Mouse (Mus musculus) midbrain, embryonic 10.5 days (tissue): ENCODE measurements around the gene Arhgap30. TPM values are rescaled to one million over a fixed set of nuclear protein-coding genes. Genes with fewer than 3 reads are reported as not detected.
A peak's percentile ranks its signal among the peaks of the same experiment; 100 is the strongest.

Experiments used
- DNase-seq: peaks from one replicate; pipeline ENCODE4 v3.0.0-alpha.2; 2017; ENCODE audit warnings: low spot score
- H3K27ac ChIP-seq: fragments of 300-500 bp; sonication (generic); replicated peaks from 2 replicates; pipeline ENCODE4 v1.5.1; 2016; ENCODE audit warnings: mild to moderate bottlenecking
- H3K27me3 ChIP-seq: fragments of 300-500 bp; sonication (generic); 2 replicates; pipeline ENCODE4 v1.6.1; 2016; ENCODE audit warnings: low read depth, mild to moderate bottlenecking; ENCODE audit not compliant: poor library complexity, severe bottlenecking
- H3K36me3 ChIP-seq: fragments of 300-500 bp; sonication (generic); 2 replicates; pipeline ENCODE4 v1.6.1; 2016; ENCODE audit warnings: mild to moderate bottlenecking, moderate library complexity
- H3K4me1 ChIP-seq: fragments of 300-500 bp; sonication (generic); 2 replicates; pipeline ENCODE4 v1.6.1; 2016
- H3K4me3 ChIP-seq: fragments of 300-500 bp; sonication (generic); 2 replicates; pipeline ENCODE4 v1.5.1; 2016; ENCODE audit warnings: mild to moderate bottlenecking, moderate library complexity
- H3K9me3 ChIP-seq: fragments of 300-500 bp; sonication (generic); replicated peaks from 2 replicates; pipeline ENCODE4 v1.6.1; 2016; ENCODE audit warnings: mild to moderate bottlenecking
- WGBS: fragments of 180-500 bp; shearing (Covaris S2); methylation state at CpG from one replicate; pipeline ENCODE4 v1.1.7; 2016; 5-methylcytosine and 5-hydroxymethylcytosine counted together
- polyA plus RNA-seq: library from polyadenylated mRNA; unstranded; fragments of >200 nt; fragmentation: Nextera tagmentation; extraction: Ambion mirVana; gene quantifications from 2 replicates; pipeline ENCODE4 v1.2.1, GENCODE M21; 2016

Arhgap30 gene
- polyA plus RNA-seq, 1 experiment from 2014 or later, result 0.69 TPM

- 65% methylated on average over 12 of the region's 12 CpGs for WGBS
- no peaks in the 10 kb centered on the region for H3K9me3 ChIP-seq
- no peaks in the 10 kb centered on the region for H3K27me3 ChIP-seq
- no peak for DNase-seq
- H3K36me3 ChIP-seq, result peaks cover 69% of the 10 kb centered on the region
- H3K27ac ChIP-seq, result 0 out of 2 replicates have a peak overlapping the region, but pooled peaks have one; percentile 34
- H3K4me3 ChIP-seq, result no peak overlapping the region
- peaks cover 9% of the 10 kb centered on the region for H3K4me1 ChIP-seq
Observed at GRCm38 (mm10) chr1:171419291-171419882, 30.6 kb downstream of the Arhgap30 start.

- H3K27ac ChIP-seq, result 0 out of 2 replicates have a peak overlapping the region, but pooled peaks have one; percentile 34
Observed at GRCm38 (mm10) chr1:171419905-171420304, 31.2 kb downstream of the Arhgap30 start.

GRCm38 (mm10) chr1:171422504-171423095 lies 33.8 kb downstream of the Arhgap30 start:
- Histone ChIP-seq H3K4me1 (peaks cover 9% of the 10 kb centered on the region), H3K4me3 (no peak overlapping the region), H3K27ac (no peak overlapping the region), H3K27me3 (no peaks in the 10 kb centered on the region), H3K9me3 (no peaks in the 10 kb centered on the region), H3K36me3 (peaks cover 37% of the 10 kb centered on the region)
- DNase-seq, result no peak
- WGBS, result 86% methylated on average over 8 of the region's 8 CpGs

More at GRCm38 (mm10) chr1:171419905-171420304, 31.2 kb downstream of the Arhgap30 start:
- 73% methylated on average over 5 of the region's 5 CpGs for WGBS
- no peak overlapping the region for H3K4me3 ChIP-seq
- H3K9me3 ChIP-seq, result no peaks in the 10 kb centered on the region
- no peak for DNase-seq
- peaks cover 9% of the 10 kb centered on the region for H3K4me1 ChIP-seq
- H3K36me3 ChIP-seq, result peaks cover 64% of the 10 kb centered on the region
- H3K27me3 ChIP-seq, result no peaks in the 10 kb centered on the region

GRCm38 (mm10) chr1:171424638-171425037 lies 35.9 kb downstream of the Arhgap30 start:
- 81% methylated on average over 5 of the region's 5 CpGs for WGBS
- no peak overlapping the region for H3K27ac ChIP-seq
- no peaks in the 10 kb centered on the region for H3K27me3 ChIP-seq
- no peak for DNase-seq
- no peak overlapping the region for H3K4me3 ChIP-seq
- H3K36me3 ChIP-seq, result peaks cover 17% of the 10 kb centered on the region
- no peaks in the 10 kb centered on the region for H3K9me3 ChIP-seq
- H3K4me1 ChIP-seq, result peaks cover under 1% of the 10 kb centered on the region; the same call in 1 of the 2 replicates

GRCm38 (mm10) chr1:171425126-171425525 lies 36.4 kb downstream of the Arhgap30 start:
- H3K4me3 ChIP-seq, result no peak overlapping the region
- no peaks in the 10 kb centered on the region for H3K27me3 ChIP-seq
- no peak for DNase-seq
- 81% methylated on average over 4 of the region's 4 CpGs for WGBS
- peaks cover 12% of the 10 kb centered on the region for H3K36me3 ChIP-seq
- H3K9me3 ChIP-seq, result no peaks in the 10 kb centered on the region
- H3K4me1 ChIP-seq, result no peaks in the 10 kb centered on the region
- no peak overlapping the region for H3K27ac ChIP-seq

- DNase-seq, result no peak
- Histone ChIP-seq H3K9me3 (no peaks in the 10 kb centered on the region), H3K4me3 (no peak overlapping the region), H3K27ac (no peak overlapping the region), H3K4me1 (peaks cover 1% of the 10 kb centered on the region; the same call in 1 of the 2 replicates), H3K27me3 (peaks cover 19% of the 10 kb centered on the region), H3K36me3 (no peaks in the 10 kb centered on the region)
- 90% methylated on average over 5 of the region's 5 CpGs for WGBS
Observed at GRCm38 (mm10) chr1:171432158-171432557, 43.4 kb downstream of the Arhgap30 start.

- DNase-seq, result no peak
- no peaks in the 10 kb centered on the region for H3K9me3 ChIP-seq
- no peak overlapping the region for H3K4me3 ChIP-seq
- no peak overlapping the region for H3K27ac ChIP-seq
- 71% methylated on average over 7 of the region's 7 CpGs for WGBS
- H3K27me3 ChIP-seq, result peaks cover 51% of the 10 kb centered on the region
- H3K4me1 ChIP-seq, result peaks cover 22% of the 10 kb centered on the region
- no peaks in the 10 kb centered on the region for H3K36me3 ChIP-seq
Observed at GRCm38 (mm10) chr1:171435288-171435814, 46.6 kb downstream of the Arhgap30 start.

GRCm38 (mm10) chr1:171435974-171436373 lies 47.2 kb downstream of the Arhgap30 start:
- no peak for DNase-seq
- H3K27me3 ChIP-seq, result peaks cover 56% of the 10 kb centered on the region
- H3K4me3 ChIP-seq, result no peak overlapping the region
- no peaks in the 10 kb centered on the region for H3K36me3 ChIP-seq
- 76% methylated on average over 1 of the region's 1 CpGs for WGBS
- no peak overlapping the region for H3K27ac ChIP-seq
- H3K9me3 ChIP-seq, result no peaks in the 10 kb centered on the region
- peaks cover 22% of the 10 kb centered on the region for H3K4me1 ChIP-seq

- H3K36me3 ChIP-seq, result no peaks in the 10 kb centered on the region
- 0 out of 2 replicates have a peak within 1 kb of the TSS, but pooled peaks have one; percentile 9 for H3K27ac ChIP-seq
- DNase-seq, result peak; percentile 59
- peaks cover 22% of the 10 kb centered on the region for H3K4me1 ChIP-seq
- H3K27me3 ChIP-seq, result peaks cover 64% of the 10 kb centered on the region
- under 1% methylated on average over 46 of the region's 46 CpGs for WGBS
- peak within 1 kb of the TSS; percentile 55 for H3K4me3 ChIP-seq
- no peaks in the 10 kb centered on the region for H3K9me3 ChIP-seq
Observed at GRCm38 (mm10) chr1:171437264-171438013, 48.7 kb downstream of the Arhgap30 start, which contains the start of gene F11r. Gene F11r (plus strand): TSS chr1:171437535.

- H3K36me3 ChIP-seq, result no peaks in the 10 kb centered on the region
- H3K4me1 ChIP-seq, result peaks cover 22% of the 10 kb centered on the region
- peak overlapping the region; percentile 55 for H3K4me3 ChIP-seq
- WGBS, result 7% methylated on average over 18 of the region's 18 CpGs
- H3K9me3 ChIP-seq, result no peaks in the 10 kb centered on the region
- DNase-seq, result no peak
- peaks cover 64% of the 10 kb centered on the region for H3K27me3 ChIP-seq
- 0 out of 2 replicates have a peak overlapping the region, but pooled peaks have one; percentile 9 for H3K27ac ChIP-seq
Observed at GRCm38 (mm10) chr1:171438014-171438670, 49.4 kb downstream of the Arhgap30 start.

- peaks cover 7% of the 10 kb centered on the region; the same call in 1 of the 2 replicates for H3K9me3 ChIP-seq
- H3K27me3 ChIP-seq, result peaks cover 64% of the 10 kb centered on the region
- H3K36me3 ChIP-seq, result no peaks in the 10 kb centered on the region
- no peak for DNase-seq
- peaks cover 22% of the 10 kb centered on the region for H3K4me1 ChIP-seq
- 0 out of 2 replicates have a peak overlapping the region, but pooled peaks have one; percentile 55 for H3K4me3 ChIP-seq
- H3K27ac ChIP-seq, result no peak overlapping the region
- 56% methylated on average over 8 of the region's 8 CpGs for WGBS
Observed at GRCm38 (mm10) chr1:171439072-171439471, 50.3 kb downstream of the Arhgap30 start.
